Mouse (Mus musculus): ENCODE data around the gene Pam16. TPM values are rescaled to one million over a fixed set of nuclear protein-coding genes. Genes with fewer than 3 reads are reported as not detected.

Gene Pam16
- total RNA-seq, 2 experiments from 2014 or later, result 154 TPM

GRCm38 (mm10) chr16:4608532-4609059, 16.2 kb downstream of the Pam16 start:
- DNase-seq, result no peak

- peak; percentile 84 to 87 for DNase-seq
Observed at GRCm38 (mm10) chr16:4607818-4608531, 16.8 kb downstream of the Pam16 start.

GRCm38 (mm10) chr16:4606431-4607084, 18.2 kb downstream of the Pam16 start:
- DNase-seq, result peak; percentile 76 to 80

- DNase-seq, result no peak
Observed at GRCm38 (mm10) chr16:4605514-4606131, 19.2 kb downstream of the Pam16 start.

- DNase-seq, result no peak
Observed at GRCm38 (mm10) chr16:4604293-4604837, 20.4 kb downstream of the Pam16 start.

- DNase-seq, result no peak
Observed at GRCm38 (mm10) chr16:4603453-4603837, 21.3 kb downstream of the Pam16 start.

GRCm38 (mm10) chr16:4602766-4603452, 21.9 kb downstream of the Pam16 start:
- no peak for DNase-seq

GRCm38 (mm10) chr16:4602189-4602588, 22.6 kb downstream of the Pam16 start:
- DNase-seq, result no peak

GRCm38 (mm10) chr16:4600701-4601310, 24.0 kb downstream of the Pam16 start:
- no peak for DNase-seq

GRCm38 (mm10) chr16:4599616-4600015, 25.2 kb downstream of the Pam16 start:
- no peak for DNase-seq

GRCm38 (mm10) chr16:4598891-4599543, 25.8 kb downstream of the Pam16 start:
- no peak for DNase-seq

GRCm38 (mm10) chr16:4598041-4598440, 26.7 kb downstream of the Pam16 start:
- no peak for DNase-seq

GRCm38 (mm10) chr16:4597296-4597695, 27.5 kb downstream of the Pam16 start:
- DNase-seq, result no peak

- no peak for DNase-seq
Observed at GRCm38 (mm10) chr16:4596836-4597235, 28.0 kb downstream of the Pam16 start.

GRCm38 (mm10) chr16:4596141-4596728, 28.6 kb downstream of the Pam16 start:
- no peak for DNase-seq

- peak; percentile 55 to 69 for DNase-seq
Observed at GRCm38 (mm10) chr16:4595527-4595963, 29.2 kb downstream of the Pam16 start.

GRCm38 (mm10) chr16:4594814-4595526, 29.8 kb downstream of the Pam16 start:
- peak in 1 of 2 experiments; percentile 68 for DNase-seq

GRCm38 (mm10) chr16:4593971-4594813, 30.6 kb downstream of the Pam16 start, which contains the start of gene Glis2:
Gene Glis2, plus strand, starts transcription at chr16:4594713.
- DNase-seq, result peak; percentile 71 to 76
